Comparison of ENCODE assay signal across 10 mouse cellular contexts in genomic region chr5:125164465-125165167, GRCm38 (mm10). TPM values are rescaled to one million over a fixed set of nuclear protein-coding genes. Genes with fewer than 3 reads are reported as not detected.
DNase-seq lines count a peak whose midpoint lies in the region; ATAC-seq and TF ChIP-seq lines count a peak whose summit lies in the region.
"Had no signal": no experiment of that assay in that cellular context is flagged by ENCODE, and none has a peak within 500 bp of the region (broad histone marks: within the 10 kb centered on the region; RNA-seq: fewer than 3 reads in every experiment).

No protein-coding gene starts in this region.

- WGBS in liver, adult 2 months: 9% methylated on average over 12 of the region's 12 CpGs

- H3K79me2 ChIP-seq in liver, adult 2 months (ENCODE audit: control insufficient read depth, insufficient read depth, low read length): peaks cover 71% of the 10 kb centered on the region

- H3K9ac ChIP-seq in liver, adult 2 months (ENCODE audit: low read depth, low read length): 0 out of 2 replicates have a peak overlapping the region, but pooled peaks have one; percentile 18
- H3K9ac ChIP-seq: liver, embryonic 15.5 days had no signal

- no peak overlapping the region for H3K4me3 ChIP-seq in liver, adult 2 months (ENCODE audit: insufficient read depth, low read depth, low read length)
- H3K4me3 ChIP-seq: liver, embryonic 15.5 days had no signal

- no peak for TF ChIP-seq POLR2A in liver, adult 2 months (IDR thresholded peaks at IDR 0.05; ENCODE audit: extremely low read depth, insufficient read depth, low read length)

- H3K27me3 ChIP-seq in liver, adult 2 months (ENCODE audit: control insufficient read depth, insufficient read depth, low read length): no peaks in the 10 kb centered on the region
- H3K27me3 ChIP-seq: liver, embryonic 15.5 days had no signal

- ATAC-seq in erythroid progenitor cell, adult 5-6 weeks (replicated peaks; ENCODE audit: low FRiP score, poor library complexity, severe bottlenecking): no peak

- peak; percentile 58 for DNase-seq in liver, adult 2 months (ENCODE audit: extremely low read depth, low read depth, low spot score)
- DNase-seq in liver: no peak
- DNase-seq in cerebellum, postnatal 14 days: peak; percentile 73 to 82
- DNase-seq in heart, adult 18-20 months: peak; percentile 80 to 86
- peak; percentile 72 for DNase-seq in kidney, adult 11 months
- DNase-seq in lung, postnatal 36 days: peak; percentile 82
- DNase-seq in c-Kit-positive CD71-positive TER-119-positive erythroid progenitor cells, embryonic 14.5 days (ENCODE audit: low spot score): no peak

- H3K36me3 ChIP-seq in liver, adult 2 months (ENCODE audit: control insufficient read depth, insufficient read depth, low read length): no peaks in the 10 kb centered on the region
- H3K36me3 ChIP-seq: G1E; liver, embryonic 15.5 days had no signal

- peak overlapping the region; percentile 17; the same call in 1 of the 2 replicates for H3K27ac ChIP-seq in liver, adult 2 months (replicated peaks; ENCODE audit: insufficient read depth, low read depth, low read length)
- H3K27ac ChIP-seq: liver, embryonic 15.5 days had no signal

- no peak for TF ChIP-seq CTCF in liver, adult 2 months (IDR thresholded peaks at IDR 0.05; ENCODE audit: low read depth, low read length)

- H3K4me1 ChIP-seq in liver, adult 2 months (ENCODE audit: control insufficient read depth, insufficient read depth, low read length): peaks cover 56% of the 10 kb centered on the region

RNA-seq across cellular contexts. Expression of gene Ncor2, which starts 14.4 kb away (rescaled TPM):
- total RNA-seq in liver, adult 2 months (2014; rRNA removed): 7.1 and 9.4 TPM in 2 replicates
- polyA plus RNA-seq in liver, adult 2 months (2012; rRNA removed): 15.0 and 17.0 TPM in 2 replicates
- total RNA-seq in heart, adult 18-20 months (2021): 10 to 100 TPM; 65.9 to 68.9 TPM
- 10.5 and 37.3 TPM in 2 replicates for total RNA-seq in erythroid progenitor cell, adult 5-6 weeks (2015; ENCODE audit: low replicate concordance)
- total RNA-seq in erythroid progenitor cell, adult 5-6 weeks (2017; ENCODE audit: low replicate concordance): 0.91 and 2.6 TPM in 2 replicates
- total RNA-seq: G1E had no signal

Comparison
In these comparisons a context has a peak if more than half of its experiments do, and no peak if none do; other contexts are left out.
1. DNase-seq: peak in liver, adult 2 months (single experiment), cerebellum, postnatal 14 days (2 of 2), heart, adult 18-20 months (2 of 2), kidney, adult 11 months (single experiment) and lung, postnatal 36 days (single experiment); none in liver (single experiment) and c-Kit-positive CD71-positive TER-119-positive erythroid progenitor cells, embryonic 14.5 days (single experiment).